Mouse (Mus musculus) lung, adult 18-20 months (tissue): ENCODE measurements around the gene Sox12.

Source experiments
- DNase-seq, 2 experiments: peaks; one replicate each; pipeline ENCODE4 v3.0.0; 2022; ENCODE audit warnings: mixed read lengths in 2 of 2

The Sox12 gene

GRCm38 (mm10) chr2:152357254-152357653, 40.6 kb downstream of the Sox12 start:
- DNase-seq: no peak

GRCm38 (mm10) chr2:152349842-152350540, 47.9 kb downstream of the Sox12 start:
- peak; percentile 69 to 84 for DNase-seq

GRCm38 (mm10) chr2:152349205-152349604, 48.7 kb downstream of the Sox12 start:
- no peak for DNase-seq

GRCm38 (mm10) chr2:152347722-152348121, 50.1 kb downstream of the Sox12 start:
- no peak for DNase-seq

- no peak for DNase-seq
Observed at GRCm38 (mm10) chr2:152346776-152347465, 50.9 kb downstream of the Sox12 start.

- no peak for DNase-seq
Observed at GRCm38 (mm10) chr2:152345393-152345792, 52.5 kb downstream of the Sox12 start.

GRCm38 (mm10) chr2:152344909-152345308, 53.0 kb downstream of the Sox12 start:
- no peak for DNase-seq

- DNase-seq: peak; percentile 41 to 54
Observed at GRCm38 (mm10) chr2:152344361-152344760, 53.5 kb downstream of the Sox12 start.
